Mouse (Mus musculus) monocyte, adult 2 months (primary cell): ENCODE data around the gene Cdk17.

ENCODE experiments used
- DNase-seq, 2 experiments: peaks; one replicate each; pipeline ENCODE4 v3.0.0; 2022; ENCODE audit warnings: low spot score in 2 of 2, low read depth in 1 of 2

Gene Cdk17

DNA sequence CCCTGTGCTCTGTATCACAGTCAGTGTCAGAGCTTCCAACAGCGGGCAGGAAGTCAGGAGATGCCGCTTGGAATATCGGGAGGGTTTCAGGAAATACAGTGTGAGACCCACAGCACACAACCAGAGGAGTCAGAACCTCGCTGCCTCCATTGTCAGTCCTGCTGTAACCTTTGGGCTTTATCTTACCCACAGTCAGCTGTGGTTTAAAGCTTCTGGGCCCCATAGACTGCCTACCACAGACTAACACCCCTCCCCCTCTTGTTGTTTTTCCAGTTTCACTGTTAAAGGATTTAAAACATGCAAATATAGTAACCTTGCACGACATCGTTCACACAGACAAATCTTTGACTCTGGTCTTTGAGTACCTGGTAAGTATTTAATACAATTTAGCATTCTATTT, 65.1 kb downstream of the Cdk17 start:
- DNase-seq, result no peak

DNA sequence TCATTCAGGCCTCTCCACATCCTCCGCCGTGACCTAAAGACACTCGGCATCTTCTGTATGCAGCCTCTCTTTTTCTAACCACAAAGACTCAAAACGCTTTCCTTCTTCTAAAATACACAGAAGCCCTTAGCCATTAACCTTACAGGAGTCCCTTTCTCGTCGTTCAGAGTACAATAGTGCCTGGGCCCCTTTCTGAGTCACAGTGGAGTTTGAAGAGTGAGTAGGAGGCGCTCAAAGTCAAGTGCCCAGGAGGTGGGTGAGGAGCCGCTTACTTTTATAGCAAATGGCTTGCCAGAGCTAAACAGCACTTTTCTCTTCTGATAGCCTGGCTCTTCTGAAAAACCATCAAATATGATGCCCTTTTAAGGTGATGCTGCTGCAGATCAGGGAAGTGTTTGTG, 67.2 kb downstream of the Cdk17 start:
- DNase-seq, result no peak

DNA sequence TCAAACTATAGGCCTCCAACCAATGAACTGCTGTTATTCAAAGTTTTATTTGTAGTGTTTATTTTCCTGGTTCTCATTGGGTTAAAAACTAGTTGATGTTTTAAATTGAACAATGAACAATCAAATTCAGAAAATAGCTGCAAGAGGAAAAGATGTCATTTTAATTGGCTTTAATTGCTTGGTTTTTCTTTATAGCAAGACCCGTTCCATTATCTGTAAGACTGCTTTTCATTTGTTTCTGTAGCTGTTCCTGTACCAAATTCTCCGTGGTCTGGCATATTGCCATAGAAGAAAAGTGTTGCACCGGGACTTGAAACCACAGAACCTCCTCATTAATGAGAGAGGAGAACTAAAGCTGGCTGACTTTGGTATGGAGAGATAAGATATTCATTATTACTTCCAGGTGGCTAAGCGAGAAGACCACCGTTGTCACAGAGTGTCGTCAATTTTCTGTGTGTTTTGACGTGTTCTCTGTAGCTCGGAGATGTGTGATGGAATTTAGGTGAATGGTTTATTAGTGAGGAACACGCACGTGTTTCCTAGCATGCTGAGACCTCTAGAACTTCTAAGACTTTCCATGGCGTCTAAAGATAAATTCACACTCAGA, 67.8 kb downstream of the Cdk17 start:
- no peak for DNase-seq

DNA sequence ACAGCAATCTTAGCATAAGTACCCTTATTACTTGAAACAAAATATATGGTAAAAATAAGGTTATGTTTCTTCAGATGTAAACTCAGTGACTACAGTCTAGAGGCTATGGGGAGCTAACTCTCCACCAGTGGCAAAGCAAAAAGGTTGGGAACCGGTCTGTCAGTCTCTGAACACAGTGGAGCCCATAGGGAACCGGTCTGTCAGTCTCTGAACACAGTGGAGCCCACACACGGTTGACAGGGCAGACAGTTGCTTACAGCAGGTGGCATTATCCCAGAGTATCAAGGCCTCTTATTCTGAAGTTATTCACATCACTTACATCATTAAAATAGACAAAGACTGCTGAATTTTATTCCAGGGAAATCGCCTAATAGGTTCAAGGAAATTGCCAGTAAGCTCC, 70.8 kb downstream of the Cdk17 start:
- no peak for DNase-seq

DNA sequence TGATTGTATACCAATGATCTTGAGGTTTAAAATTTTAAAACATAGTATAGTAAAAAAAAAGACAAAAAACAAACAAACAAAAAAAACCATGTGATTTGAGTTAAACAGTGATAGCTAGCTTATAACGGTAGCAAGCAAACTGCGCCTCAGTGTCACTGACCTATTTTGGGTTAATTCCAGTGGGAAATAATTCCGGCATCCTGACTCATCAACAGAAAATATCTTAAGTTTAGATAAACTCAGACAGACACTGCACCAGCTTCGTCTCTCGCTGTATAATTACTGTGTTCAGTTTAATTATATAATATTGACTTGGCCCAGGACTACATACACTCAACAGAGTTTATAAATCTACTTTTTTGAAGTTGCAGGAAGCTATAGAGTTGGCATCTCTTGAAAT, 71.2 kb downstream of the Cdk17 start:
- no peak for DNase-seq

DNA sequence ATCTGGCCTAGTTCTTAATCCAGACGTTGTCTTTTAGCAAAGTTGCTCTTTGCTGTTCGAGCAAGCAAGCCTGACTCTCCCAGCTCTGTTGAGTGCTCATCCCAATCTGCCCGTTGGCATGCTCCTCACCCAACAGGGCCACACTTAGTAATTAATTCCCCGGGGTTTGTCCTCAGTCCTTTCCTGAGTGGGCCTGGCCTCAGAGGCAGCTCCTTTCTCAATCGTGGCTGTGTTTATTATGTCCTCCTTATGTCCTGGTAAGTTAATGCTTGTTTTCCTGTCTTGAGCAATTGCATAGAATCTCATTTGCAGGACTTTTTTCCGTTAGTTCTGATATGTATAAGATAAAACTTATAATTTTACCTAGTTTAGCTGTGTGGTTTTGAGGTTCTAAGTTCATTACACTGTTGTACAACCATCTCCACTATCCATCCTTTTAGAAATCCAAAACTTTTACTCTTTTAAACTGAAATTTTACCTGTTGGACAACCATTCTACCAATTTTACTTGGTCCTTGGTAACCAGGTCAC, 73.1 kb downstream of the Cdk17 start:
- no peak for DNase-seq

DNA sequence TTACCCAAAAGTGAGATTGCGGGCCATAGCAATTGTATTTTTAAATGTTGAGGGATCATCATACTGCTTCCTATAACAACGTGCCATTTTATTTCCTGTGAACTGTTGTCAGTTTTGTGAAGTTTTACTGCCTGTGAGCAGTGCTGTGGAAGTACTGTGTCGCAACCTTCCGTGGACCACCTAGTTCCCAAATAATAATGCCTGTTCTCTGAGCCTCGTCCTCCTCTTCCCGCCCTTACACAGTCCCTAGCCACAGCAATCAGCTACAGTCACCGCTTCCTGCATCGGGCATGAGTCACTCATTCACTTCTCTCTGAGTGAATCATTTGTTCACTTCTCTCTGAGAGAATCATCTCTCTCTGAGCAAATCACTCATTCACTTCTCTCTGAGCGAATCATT, 74.0 kb downstream of the Cdk17 start:
- no peak for DNase-seq

DNA sequence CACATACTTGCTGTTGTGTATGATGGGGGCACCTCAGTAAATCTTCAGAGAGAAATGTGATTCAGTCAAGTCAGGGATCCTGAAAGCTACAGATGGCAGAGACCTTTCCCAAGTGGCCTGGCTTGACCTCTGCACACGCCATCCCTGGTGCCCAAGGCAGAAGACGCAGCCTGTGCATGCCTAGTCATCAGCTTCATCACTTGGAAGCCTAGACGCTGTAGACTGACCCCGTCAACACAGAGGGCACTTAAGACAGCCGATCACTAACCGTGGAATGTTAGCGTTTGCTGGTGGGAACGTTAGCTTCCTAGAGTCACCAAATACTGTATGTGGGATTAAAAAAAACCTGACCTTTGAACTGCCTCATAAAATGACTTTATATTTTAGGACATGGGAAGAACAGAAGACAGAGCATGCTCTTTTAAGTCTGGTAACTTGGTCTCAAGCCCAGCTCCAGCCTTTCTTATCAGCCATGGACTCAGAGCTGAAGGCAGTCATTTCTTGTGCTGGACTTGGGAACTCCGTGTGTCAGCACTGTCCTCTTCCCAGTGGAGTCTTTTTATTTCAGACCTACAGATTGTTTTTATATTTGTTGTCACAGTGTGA, 78.6 kb downstream of the Cdk17 start:
- DNase-seq, result no peak

DNA sequence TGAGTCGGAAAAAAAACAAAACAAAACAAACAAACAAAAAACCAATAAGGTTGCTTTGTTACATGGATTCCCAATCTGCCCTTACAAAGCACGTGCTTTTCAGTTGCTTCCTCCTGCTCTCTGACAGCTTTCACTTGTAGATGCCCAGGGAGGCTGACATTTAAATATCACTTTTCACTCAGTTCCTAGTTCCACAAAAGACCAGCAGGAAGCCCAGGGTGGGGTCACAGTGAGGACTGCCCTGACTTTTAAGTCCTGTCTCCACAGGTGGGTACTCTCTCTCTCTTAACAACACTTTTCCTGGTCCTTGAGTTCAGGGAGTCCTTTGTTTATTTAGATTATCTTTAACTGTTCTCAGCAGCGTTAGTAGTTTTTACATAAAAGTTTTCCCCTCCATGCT, 81.5 kb downstream of the Cdk17 start:
- no peak for DNase-seq

DNA sequence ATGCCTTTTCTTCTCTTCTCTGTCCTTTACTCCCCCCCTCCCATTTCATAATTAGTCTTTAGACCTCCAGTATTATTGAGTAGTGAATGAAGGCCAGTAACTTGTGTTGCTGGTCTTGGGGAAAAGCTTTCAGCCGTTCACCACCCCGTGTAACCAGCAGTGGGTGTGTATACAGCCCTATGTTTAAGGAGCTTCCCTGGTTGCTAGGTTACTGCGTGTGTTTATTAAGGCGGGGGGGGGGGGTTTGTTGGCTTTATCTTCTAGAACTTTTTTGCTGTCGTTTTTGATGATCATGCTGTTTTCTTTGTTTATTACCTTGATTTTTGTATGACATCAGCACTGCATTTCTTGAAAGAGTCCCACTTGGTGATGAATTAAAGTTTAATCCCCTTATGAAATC, 82.2 kb downstream of the Cdk17 start:
- DNase-seq, result no peak

DNA sequence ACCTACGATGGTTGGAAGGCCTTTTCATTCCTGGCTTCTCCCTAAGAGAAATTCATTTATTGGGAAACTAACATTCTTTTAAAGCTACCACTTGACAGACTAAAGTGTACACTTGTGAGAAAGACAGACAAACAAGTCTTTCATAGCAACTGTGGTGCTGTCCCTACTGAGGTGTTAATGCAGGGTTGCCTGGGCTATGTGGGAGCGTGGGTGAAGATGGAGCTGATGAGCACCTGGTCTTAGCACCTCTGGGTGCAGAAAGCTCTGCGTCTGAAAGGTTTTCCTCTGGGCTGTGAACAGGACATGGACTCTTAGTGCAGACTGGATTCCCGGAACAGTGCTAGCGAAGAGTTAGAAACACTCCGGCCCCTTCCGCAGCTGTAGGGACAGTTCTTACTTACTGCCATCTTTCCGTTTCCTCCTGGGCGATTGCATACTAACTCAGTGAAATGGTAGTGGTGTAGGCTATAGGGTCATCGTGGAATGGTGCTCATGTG, 83.6 kb downstream of the Cdk17 start:
- DNase-seq, result no peak

DNA sequence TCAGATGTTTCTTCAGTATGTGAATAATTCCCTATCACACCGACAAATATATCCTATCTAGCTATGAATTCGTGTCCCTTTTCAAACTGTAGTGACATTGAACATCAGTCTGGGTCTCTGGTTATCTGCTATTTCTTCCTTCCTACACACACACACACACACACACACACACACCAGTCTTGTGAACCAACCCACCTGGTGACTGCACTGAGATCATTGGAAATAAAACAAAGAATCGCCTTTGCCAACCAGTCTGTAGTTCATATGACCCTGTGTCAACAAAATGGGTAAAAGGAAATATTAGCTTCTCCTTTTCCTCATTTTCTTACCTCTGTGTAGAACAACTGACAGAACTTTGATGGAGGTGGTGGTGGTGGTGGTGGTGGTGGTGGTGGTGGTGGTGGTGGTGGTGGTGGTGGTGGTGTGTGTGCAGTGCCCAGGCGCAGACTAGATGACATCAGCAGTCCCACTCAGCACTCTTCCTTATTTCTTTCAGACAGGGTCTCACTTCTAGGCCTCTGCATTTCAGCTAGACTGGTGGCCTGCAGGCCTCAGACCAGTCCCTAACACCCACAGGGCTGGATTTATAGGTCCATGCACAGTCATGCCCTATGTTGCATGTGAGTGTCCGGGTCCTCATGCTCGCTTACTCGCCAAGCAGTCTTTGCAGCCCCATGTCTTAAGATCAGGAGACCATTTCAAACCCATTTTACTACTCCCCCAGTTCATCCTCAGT, 85.7 kb downstream of the Cdk17 start:
- no peak for DNase-seq

DNA sequence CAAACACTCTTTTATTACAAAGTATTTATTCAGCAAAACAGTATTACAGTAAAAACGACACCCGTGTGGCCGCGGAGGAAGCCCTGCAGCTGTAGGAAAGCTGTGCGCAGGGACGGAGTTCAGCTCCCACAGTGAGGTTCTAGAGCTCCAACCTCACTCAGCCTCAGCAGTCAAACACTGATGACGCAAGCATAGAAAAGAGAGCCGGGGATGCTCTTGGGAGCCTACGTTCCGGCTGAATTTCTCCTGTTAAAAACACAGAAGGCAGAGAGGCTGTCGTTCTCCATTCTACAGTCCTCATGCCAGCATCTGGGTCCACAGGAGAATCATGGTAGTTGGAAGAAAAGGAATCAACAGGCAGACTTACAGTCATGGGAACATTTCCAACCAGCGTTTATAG, 86.7 kb downstream of the Cdk17 start:
- no peak for DNase-seq

DNA sequence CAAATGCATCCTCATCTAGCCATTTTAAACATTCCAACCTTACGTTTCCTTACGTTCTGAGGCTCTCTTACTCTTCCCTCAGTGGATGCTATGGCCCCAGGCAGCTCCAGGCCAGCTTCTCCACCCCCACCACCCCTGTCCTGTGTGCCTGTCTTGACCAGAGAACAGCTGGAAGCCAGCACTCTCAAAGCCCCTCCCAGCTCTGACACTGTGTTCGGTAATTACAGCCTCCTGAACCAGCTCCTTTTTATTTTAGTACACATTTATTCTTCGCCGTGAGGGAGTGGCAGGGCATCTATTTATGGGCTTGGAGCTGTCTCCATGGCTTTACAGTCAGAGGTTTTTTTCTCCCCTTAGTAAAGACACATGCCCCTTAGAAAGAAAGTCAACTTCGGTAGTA, 87.2 kb downstream of the Cdk17 start:
- no peak for DNase-seq

DNA sequence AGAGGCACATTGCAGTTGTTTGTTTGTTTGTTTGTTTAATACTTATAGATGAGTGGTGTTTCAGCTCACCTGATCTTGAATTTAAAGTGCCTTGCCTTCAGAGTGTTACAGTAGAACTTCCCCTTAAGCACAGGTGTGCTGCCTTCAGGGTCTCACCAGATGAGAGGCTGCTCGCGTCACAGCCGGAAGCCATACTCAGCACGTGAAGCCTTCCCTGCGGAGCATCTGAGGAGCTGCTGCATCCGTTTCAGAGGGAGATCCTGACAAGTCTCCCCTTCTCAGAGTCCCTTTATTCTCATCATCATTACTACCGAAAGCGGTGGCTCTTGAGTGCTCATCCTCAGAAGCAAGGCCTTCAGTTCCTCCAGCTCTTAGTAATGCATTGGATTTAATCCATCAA, 87.7 kb downstream of the Cdk17 start:
- DNase-seq, result no peak

DNA sequence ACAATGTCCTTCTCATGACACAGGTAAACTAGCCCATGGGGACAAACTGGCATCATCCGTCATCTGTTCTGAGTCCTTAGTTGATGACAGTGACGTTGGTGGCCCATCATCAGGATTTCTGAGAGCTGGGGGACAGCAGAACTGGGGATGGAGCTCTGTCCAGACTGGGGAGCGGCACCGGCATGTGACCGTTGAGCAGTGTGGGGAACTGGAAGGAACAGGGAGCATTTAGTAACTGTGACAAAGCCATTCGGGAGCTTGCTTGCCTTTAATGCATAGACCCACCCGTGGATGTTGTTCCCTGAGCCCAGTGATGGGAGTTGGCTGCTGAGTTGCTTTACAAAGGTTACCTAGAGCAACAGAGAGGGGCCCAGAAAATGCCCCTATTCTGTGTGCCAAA, 89.2 kb downstream of the Cdk17 start:
- DNase-seq, result no peak

DNA sequence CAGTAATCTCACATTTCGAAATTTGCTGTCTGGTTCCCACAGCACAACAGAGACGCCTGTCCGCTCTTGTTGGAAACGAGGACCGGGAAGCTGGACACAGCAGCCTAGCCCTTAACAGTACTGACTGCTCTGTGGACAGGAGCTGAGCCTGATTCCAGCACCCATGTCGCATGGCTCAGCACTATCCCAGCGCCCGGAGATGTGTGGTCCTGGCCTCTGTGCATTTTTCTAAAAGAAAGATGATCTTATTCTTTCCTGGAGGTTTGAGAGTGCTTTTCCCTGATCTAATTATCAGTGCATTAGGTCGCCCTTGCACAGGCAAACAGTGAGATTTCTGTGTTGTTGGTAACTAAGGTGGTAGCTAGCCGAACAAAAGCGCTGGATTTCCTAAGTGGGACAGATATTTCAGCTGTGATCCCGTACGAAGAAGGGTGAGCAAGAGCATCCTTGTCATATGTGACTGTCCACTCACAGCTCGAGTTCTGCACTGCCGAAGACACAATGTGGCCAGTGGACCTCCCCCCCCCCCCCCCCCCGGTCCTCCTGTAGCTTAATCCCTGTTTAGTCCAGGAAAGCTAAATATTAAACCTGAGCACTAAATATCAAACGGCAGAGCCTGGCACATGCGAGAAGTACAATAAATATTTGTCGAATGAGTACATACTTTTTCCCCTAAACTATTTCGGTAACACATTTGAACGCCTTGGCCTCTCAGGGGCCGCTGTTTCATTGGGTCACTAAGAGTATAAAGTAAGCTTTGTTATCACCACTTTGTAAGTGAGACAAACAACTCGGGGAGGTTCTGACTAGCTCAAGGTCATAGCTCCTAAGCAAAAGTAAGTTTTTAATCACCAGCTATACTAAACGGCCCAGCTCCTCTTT, 90.0 kb downstream of the Cdk17 start:
- DNase-seq, result no peak

DNA sequence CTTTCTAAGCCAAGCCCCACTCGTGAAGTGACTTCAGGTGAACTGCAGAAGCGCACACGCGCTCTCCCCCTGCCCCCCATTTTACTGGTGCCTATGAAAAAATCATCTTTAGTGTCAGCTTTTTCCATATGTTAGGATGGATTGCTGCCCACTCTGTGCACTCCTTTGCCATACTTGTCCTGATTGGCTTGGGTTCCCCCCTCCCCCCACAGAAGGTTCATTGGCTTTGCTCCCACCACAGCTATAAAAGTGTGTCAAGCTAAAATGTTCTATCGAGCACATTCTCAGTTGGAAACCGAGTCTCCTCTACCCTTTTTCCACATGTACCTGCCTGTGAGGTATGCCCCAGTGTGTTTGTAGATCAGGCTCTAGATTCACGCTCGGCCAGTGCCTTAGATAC, 90.8 kb downstream of the Cdk17 start:
- no peak for DNase-seq

DNA sequence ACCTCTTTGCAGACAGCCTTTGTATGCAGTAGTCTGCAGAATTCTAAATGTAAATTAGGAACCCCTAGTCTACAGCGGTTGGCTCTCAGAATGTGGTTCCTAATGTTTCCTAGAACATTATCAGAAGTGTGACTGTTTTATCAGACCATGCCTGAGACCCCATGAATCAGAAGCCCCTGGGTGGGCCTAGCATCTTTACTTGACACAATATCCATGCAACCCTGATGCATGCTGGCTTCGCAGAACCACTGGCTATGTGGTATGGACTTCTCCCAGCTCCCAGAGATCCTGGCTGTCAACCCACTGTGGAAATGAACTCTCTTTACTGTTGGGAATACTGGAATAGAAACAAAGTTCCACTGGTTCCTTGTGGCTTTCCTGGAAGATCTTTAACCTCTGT, 92.0 kb downstream of the Cdk17 start:
- no peak for DNase-seq

DNA sequence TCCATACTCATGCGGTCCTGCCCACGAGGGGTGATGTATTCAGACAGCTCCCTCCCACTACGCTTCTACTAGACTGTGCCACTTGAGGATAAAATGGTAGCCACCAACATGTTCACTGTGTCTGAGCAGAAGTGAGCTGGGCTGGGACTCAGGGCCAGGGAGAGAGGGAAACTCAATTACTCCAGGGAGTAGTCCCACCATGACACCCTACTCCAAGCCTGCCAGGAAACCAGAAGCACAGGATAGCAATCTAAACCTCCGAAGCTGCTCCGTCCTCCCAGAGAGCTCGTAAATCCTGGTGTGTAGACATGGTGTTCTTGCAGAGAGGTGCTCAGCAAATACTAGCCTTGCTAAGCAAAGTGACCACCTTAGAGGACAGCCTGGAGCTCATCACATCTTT, 92.5 kb downstream of the Cdk17 start:
- no peak for DNase-seq

DNA sequence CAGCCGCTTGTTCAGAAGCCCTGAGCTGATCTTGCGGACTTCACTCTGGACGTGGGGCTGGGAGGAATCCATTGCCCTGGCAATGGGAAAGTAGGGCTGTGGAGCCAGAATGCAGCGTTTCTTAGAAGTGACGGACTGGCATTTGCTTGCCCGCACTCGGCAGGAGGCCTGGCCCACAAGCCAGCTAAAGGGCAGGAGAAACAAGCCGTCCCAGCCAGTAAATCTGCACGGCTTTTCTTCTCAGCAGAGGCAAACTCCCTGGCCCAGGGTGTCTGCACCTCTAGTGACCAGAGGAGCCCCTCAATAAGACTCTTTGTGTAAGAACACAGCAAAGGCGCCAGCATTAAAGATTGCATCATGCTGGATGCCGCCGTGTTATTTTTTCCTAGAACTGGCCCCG, 94.6 kb downstream of the Cdk17 start:
- DNase-seq, result no peak
